Mouse (Mus musculus): ENCODE measurements around the gene Fhl2. TPM values are rescaled to one million over a fixed set of nuclear protein-coding genes. Genes with fewer than 3 reads are reported as not detected.

The Fhl2 gene
- total and polyA plus RNA-seq, 3 experiments = 0.22 TPM; not detected in 2

GRCm38 (mm10) chr1:43225531-43226151 is 28.9 kb upstream of the Fhl2 start:
- peaks cover 2% of the 10 kb centered on the region; the same call in 1 of the 2 replicates for H3K27me3 ChIP-seq (ENCODE audit: insufficient read depth, low read length)
- no peaks in the 10 kb centered on the region for H3K36me3 ChIP-seq (replicated peaks)

GRCm38 (mm10) chr1:43224943-43225342 is 28.2 kb upstream of the Fhl2 start:
- TF ChIP-seq POLR2AphosphoS5 (IDR thresholded peaks at IDR 0.05; ENCODE audit: insufficient replicate concordance, low read depth, low read length) = no peak
- no peak for TF ChIP-seq TAL1 (conservative IDR thresholded peaks at IDR 0.05; ENCODE audit: low read depth, low read length)
- TF ChIP-seq GATA1 (IDR thresholded peaks at IDR 0.05; ENCODE audit: borderline replicate concordance, low read length) = no peak
- TF ChIP-seq CTCF (IDR thresholded peaks at IDR 0.05; ENCODE audit: low read depth, low read length) = no peak
- no peak for TF ChIP-seq GATA2 (IDR thresholded peaks at IDR 0.05; ENCODE audit: borderline replicate concordance, low read depth, low read length)
- ATAC-seq (ENCODE audit: extremely low read depth, insufficient number of reproducible peaks, low FRiP score, poor library complexity, severe bottlenecking) = no peak
- peaks cover 4% of the 10 kb centered on the region for H3K4me1 ChIP-seq (ENCODE audit: insufficient read depth, low read depth, low read length)

More at GRCm38 (mm10) chr1:43225531-43226151, 28.9 kb upstream of the Fhl2 start:
- DNase-seq (ENCODE audit: low spot score) (no peak), ATAC-seq (ENCODE audit: extremely low read depth, insufficient number of reproducible peaks, low FRiP score, poor library complexity, severe bottlenecking) (no peak; the same call in 1 of the 2 replicates)
- H3K4me3 ChIP-seq (ENCODE audit: low read depth, low read length) = no peak overlapping the region
- H3K9me3 ChIP-seq (replicated peaks) = no peaks in the 10 kb centered on the region
- H3K4me1 ChIP-seq (ENCODE audit: insufficient read depth, low read depth, low read length) = peaks cover 4% of the 10 kb centered on the region
- TF ChIP-seq GATA1 (IDR thresholded peaks at IDR 0.05; ENCODE audit: borderline replicate concordance, low read length) = no peak
- TF ChIP-seq CTCF (IDR thresholded peaks at IDR 0.05; ENCODE audit: low read depth, low read length) = no peak
- no peak for TF ChIP-seq TAL1 (conservative IDR thresholded peaks at IDR 0.05; ENCODE audit: low read depth, low read length)
- no peak for TF ChIP-seq POLR2AphosphoS5 (IDR thresholded peaks at IDR 0.05; ENCODE audit: insufficient replicate concordance, low read depth, low read length)
- no peak for TF ChIP-seq GATA2 (IDR thresholded peaks at IDR 0.05; ENCODE audit: borderline replicate concordance, low read depth, low read length)

GRCm38 (mm10) chr1:43224171-43224570 is 27.4 kb upstream of the Fhl2 start:
- peak; percentile 77 for ATAC-seq (ENCODE audit: extremely low read depth, insufficient number of reproducible peaks, low FRiP score, poor library complexity, severe bottlenecking)
- H3K9me3 ChIP-seq (replicated peaks) = no peaks in the 10 kb centered on the region
- no peaks in the 10 kb centered on the region for H3K36me3 ChIP-seq (replicated peaks)
- H3K4me1 ChIP-seq (ENCODE audit: insufficient read depth, low read depth, low read length) = peaks cover 4% of the 10 kb centered on the region
- no peak for DNase-seq (ENCODE audit: low spot score)
- peaks cover 5% of the 10 kb centered on the region; the same call in 1 of the 2 replicates for H3K27me3 ChIP-seq (ENCODE audit: insufficient read depth, low read length)
- H3K4me3 ChIP-seq (ENCODE audit: low read depth, low read length) = no peak overlapping the region
- TF ChIP-seq POLR2AphosphoS5 (IDR thresholded peaks at IDR 0.05; ENCODE audit: insufficient replicate concordance, low read depth, low read length) (no peak), CTCF (IDR thresholded peaks at IDR 0.05; ENCODE audit: low read depth, low read length) (no peak), GATA2 (IDR thresholded peaks at IDR 0.05; ENCODE audit: borderline replicate concordance, low read depth, low read length) (no peak), TAL1 (conservative IDR thresholded peaks at IDR 0.05; ENCODE audit: low read depth, low read length) (no peak), GATA1 (IDR thresholded peaks at IDR 0.05; ENCODE audit: borderline replicate concordance, low read length) (no peak)

More at GRCm38 (mm10) chr1:43224943-43225342, 28.2 kb upstream of the Fhl2 start:
- H3K36me3 ChIP-seq (replicated peaks) = no peaks in the 10 kb centered on the region
- no peak overlapping the region for H3K4me3 ChIP-seq (ENCODE audit: low read depth, low read length)
- no peak for DNase-seq (ENCODE audit: low spot score)
- peaks cover 5% of the 10 kb centered on the region; the same call in 1 of the 2 replicates for H3K27me3 ChIP-seq (ENCODE audit: insufficient read depth, low read length)
- no peaks in the 10 kb centered on the region for H3K9me3 ChIP-seq (replicated peaks)

GRCm38 (mm10) chr1:43223097-43223496 is 26.3 kb upstream of the Fhl2 start:
- no peak for ATAC-seq (ENCODE audit: extremely low read depth, insufficient number of reproducible peaks, low FRiP score, poor library complexity, severe bottlenecking)
- Histone ChIP-seq H3K4me3 (ENCODE audit: low read depth, low read length) (no peak overlapping the region), H3K4me1 (ENCODE audit: insufficient read depth, low read depth, low read length) (peaks cover 4% of the 10 kb centered on the region), H3K27me3 (ENCODE audit: insufficient read depth, low read length) (peaks cover 5% of the 10 kb centered on the region), H3K9me3 (replicated peaks) (no peaks in the 10 kb centered on the region), H3K36me3 (replicated peaks) (no peaks in the 10 kb centered on the region)
- TF ChIP-seq POLR2AphosphoS5 (IDR thresholded peaks at IDR 0.05; ENCODE audit: insufficient replicate concordance, low read depth, low read length) (no peak), TAL1 (conservative IDR thresholded peaks at IDR 0.05; ENCODE audit: low read depth, low read length) (no peak), GATA2 (IDR thresholded peaks at IDR 0.05; ENCODE audit: borderline replicate concordance, low read depth, low read length) (no peak), CTCF (IDR thresholded peaks at IDR 0.05; ENCODE audit: low read depth, low read length) (no peak), GATA1 (IDR thresholded peaks at IDR 0.05; ENCODE audit: borderline replicate concordance, low read length) (no peak)
- DNase-seq (ENCODE audit: low spot score) = no peak

- no peak overlapping the region for H3K4me3 ChIP-seq (ENCODE audit: low read depth, low read length)
- no peak for TF ChIP-seq GATA2 (IDR thresholded peaks at IDR 0.05; ENCODE audit: borderline replicate concordance, low read depth, low read length)
- no peak for TF ChIP-seq CTCF (IDR thresholded peaks at IDR 0.05; ENCODE audit: low read depth, low read length)
- no peak for TF ChIP-seq GATA1 (IDR thresholded peaks at IDR 0.05; ENCODE audit: borderline replicate concordance, low read length)
- no peak for TF ChIP-seq POLR2AphosphoS5 (IDR thresholded peaks at IDR 0.05; ENCODE audit: insufficient replicate concordance, low read depth, low read length)
- no peak for TF ChIP-seq TAL1 (conservative IDR thresholded peaks at IDR 0.05; ENCODE audit: low read depth, low read length)
- H3K9me3 ChIP-seq (replicated peaks) = no peaks in the 10 kb centered on the region
- H3K36me3 ChIP-seq (replicated peaks) = no peaks in the 10 kb centered on the region
- DNase-seq (ENCODE audit: low spot score) (no peak), ATAC-seq (ENCODE audit: extremely low read depth, insufficient number of reproducible peaks, low FRiP score, poor library complexity, severe bottlenecking) (no peak)
- no peaks in the 10 kb centered on the region; the same call in 1 of the 2 replicates for H3K4me1 ChIP-seq (ENCODE audit: insufficient read depth, low read depth, low read length)
- peaks cover 5% of the 10 kb centered on the region for H3K27me3 ChIP-seq (ENCODE audit: insufficient read depth, low read length)
Measured at GRCm38 (mm10) chr1:43218016-43218680, 21.4 kb upstream of the Fhl2 start.

GRCm38 (mm10) chr1:43215601-43216000 is 18.8 kb upstream of the Fhl2 start:
- H3K36me3 ChIP-seq (replicated peaks) = no peaks in the 10 kb centered on the region
- ATAC-seq (ENCODE audit: extremely low read depth, insufficient number of reproducible peaks, low FRiP score, poor library complexity, severe bottlenecking) = no peak
- no peaks in the 10 kb centered on the region for H3K9me3 ChIP-seq (replicated peaks)
- no peaks in the 10 kb centered on the region for H3K4me1 ChIP-seq (ENCODE audit: insufficient read depth, low read depth, low read length)
- DNase-seq (ENCODE audit: low spot score) = no peak
- no peak overlapping the region for H3K4me3 ChIP-seq (ENCODE audit: low read depth, low read length)
- TF ChIP-seq POLR2AphosphoS5 (IDR thresholded peaks at IDR 0.05; ENCODE audit: insufficient replicate concordance, low read depth, low read length) (no peak), GATA2 (IDR thresholded peaks at IDR 0.05; ENCODE audit: borderline replicate concordance, low read depth, low read length) (no peak), CTCF (IDR thresholded peaks at IDR 0.05; ENCODE audit: low read depth, low read length) (no peak), TAL1 (conservative IDR thresholded peaks at IDR 0.05; ENCODE audit: low read depth, low read length) (no peak), GATA1 (IDR thresholded peaks at IDR 0.05; ENCODE audit: borderline replicate concordance, low read length) (no peak)
- peaks cover 8% of the 10 kb centered on the region; the same call in 1 of the 2 replicates for H3K27me3 ChIP-seq (ENCODE audit: insufficient read depth, low read length)

Data from G1E (cell line).